Mouse (Mus musculus) spleen, adult 12 weeks (tissue): ENCODE results near the gene Zfp943.
A peak's percentile ranks its signal among the peaks of the same experiment; 100 is the strongest.
"Not testable (repeated sequence)": the region's sequence is repeated elsewhere in the genome, so short reads cannot be mapped to it uniquely, and the experiment has no call there.

Experiments
- DNase-seq: peaks from one replicate; pipeline ENCODE4 v3.0.0; 2022; ENCODE audit warnings: low spot score

Zfp943 gene

DNA sequence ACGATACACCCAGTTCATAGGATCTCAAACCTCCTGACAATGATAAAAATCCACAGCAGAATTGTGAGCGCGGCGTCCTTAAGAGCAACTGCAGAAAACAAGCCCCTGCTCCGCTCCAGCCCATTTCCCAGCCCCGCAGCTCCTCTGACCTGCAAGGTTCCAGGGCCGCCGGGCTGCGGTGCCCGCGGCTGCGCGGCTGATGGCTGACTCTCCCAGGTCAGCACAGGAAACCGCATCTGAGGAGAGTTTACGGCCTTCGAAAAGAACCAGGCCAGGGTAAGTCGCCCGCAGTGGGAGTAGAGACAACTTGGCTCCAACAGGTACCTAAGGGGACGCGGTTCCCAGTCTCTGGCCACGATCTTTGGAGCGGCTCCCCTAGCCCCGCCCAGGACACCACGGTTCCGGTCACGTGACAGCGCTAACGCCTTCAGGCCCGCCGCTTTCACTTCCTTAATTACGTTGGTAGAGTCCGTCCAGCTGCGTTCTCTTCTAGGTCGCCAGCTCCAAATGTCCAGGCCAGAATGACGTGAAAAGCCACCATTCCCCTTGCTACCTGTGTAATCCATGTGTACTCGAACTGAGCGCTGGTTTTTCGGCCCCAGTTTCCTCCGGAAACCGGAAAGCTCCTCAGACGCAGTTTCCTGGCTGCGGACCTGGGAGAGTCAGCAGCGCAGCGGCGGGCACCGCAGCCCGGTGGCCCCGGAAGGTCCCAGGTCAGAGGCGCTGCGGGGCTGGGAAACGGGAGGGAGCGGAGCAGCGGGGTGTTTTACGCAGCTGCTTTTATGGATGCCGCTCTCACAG is at the start of gene Zfp943, which contains the start of gene Zfp942:
Zfp943 (plus strand) TSS at position 446 of the 801 bp plus-strand sequence.
Zfp942 (minus strand) TSS at position 358 of the 801 bp plus-strand sequence.
- peak; percentile 37 for DNase-seq

DNA sequence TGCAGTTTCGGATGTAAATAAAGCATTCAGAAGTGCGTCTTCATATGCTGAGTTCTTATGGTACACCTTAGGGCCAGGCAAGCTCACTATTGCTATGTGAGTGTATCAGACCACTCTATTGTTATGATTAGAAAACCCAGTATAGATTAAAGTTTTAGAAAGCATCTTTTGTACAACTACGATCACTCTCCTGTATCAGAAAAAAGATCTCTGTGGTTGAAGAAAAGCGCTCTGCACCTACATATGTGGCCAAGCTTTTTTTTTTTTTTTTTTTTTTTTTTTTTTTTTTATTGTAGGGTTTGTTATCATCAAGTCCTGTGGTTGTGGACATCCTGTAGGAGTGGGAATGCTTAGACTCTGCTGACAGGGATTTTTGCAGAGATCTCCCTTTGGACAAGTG is 950 bp downstream of the Zfp943 start:
- DNase-seq: no peak

DNA sequence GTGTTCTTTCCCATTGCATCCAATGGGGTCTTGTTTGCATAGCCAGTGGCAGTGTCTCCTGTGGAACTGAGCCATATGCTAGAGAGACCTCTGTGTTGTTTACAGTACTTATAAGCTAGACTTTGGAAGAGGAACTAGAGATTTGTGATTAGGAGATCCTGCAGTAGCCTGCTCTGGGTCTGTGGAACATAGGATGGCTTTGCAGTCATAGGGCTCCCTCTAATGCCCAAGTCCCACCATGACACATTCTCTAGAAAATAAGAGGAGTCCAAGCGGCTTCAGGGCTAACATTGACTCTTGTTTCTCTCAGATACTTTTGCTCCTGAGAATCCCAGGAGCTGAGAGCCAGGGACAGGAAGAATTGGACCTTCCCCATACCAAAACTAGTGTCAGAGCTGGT is 73.2 kb downstream of the Zfp943 start:
- DNase-seq: not testable (repeated sequence)

DNA sequence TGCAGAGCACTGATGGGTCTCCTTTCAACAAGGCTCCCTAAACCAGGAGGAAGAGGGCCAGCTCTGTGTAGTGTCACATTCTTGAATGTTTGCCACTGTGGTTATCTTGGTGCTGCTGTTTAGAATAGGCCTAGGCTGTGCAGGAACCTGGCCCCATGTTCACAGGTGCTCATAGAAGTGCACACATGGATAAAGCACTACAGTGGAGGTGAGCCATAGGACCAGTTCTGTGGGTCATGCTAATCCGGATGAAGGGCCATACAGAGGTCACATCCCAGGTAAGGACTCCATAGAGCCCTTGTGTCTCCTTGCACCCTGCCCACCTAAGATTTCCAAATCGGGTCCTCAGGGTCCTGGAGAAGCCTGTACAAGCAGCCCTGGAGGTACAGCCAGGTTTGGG is 87.1 kb downstream of the Zfp943 start:
- DNase-seq: no peak

DNA sequence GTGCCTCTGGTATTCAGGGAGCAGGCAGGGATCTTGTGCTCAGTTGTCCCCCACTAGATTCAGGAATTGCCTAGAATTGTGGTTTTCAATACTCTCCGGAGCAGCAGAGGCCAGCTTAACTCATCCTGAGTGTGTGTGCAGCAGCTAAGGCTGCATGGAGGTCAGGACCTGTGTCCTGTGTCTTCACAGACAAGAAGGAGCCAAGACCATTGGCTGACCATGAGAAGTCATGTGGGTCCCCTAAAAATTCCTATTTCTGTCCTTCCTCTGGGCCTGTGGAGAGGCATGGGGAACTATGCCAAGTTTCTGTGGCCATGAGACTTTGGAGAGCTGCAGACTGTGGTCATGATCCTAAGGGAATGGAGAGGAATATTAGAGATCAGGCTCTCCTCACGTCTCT is 90.9 kb downstream of the Zfp943 start:
- no peak for DNase-seq

DNA sequence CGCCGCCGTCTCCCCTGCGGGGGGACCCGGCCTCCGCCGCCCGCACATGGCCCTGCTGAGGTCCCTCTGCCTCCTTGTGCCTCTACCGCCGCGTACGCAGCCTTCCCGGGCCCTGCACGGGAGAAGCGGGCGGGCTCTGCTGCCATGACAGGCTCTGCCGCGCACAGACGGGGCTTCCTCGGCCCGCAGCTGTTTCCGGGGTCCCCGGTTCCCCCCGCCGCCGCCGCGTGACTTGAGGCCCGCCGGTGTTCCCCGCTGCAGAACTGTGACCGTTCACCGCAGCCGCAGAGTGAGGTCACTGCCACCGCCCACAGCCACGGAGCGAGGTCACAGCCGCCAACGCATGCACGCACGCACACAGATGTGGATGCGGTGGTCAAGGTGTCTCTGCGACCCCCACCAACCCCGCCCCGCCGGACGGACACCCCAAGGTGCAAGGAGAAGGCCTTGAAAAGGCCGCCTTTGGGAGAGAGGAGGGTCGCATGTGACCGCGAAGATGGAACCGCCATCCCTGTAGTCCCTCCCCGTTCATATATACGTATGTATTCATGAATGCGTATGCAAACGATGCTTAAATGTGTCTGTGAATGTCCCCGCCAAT is 118.8 kb downstream of the Zfp943 start:
- DNase-seq: no peak

DNA sequence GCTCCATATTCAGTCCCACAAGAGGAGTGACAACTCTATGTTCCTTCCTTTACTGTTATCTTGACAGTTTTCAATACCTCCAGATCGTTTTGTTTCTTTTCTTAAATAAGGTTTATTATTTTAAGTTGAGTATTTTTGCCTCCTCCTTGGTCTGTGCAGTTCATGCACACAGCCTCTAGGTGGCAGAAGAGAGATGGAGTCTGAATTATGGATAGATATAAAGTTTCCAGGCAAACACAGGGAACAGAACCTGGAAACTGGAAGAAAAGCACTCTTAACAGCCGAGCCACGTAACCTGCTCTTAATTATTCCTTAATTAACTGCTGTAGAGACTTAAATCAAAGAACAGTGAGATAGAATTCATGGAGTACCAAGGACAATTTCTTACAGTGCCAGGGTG is 120.9 kb downstream of the Zfp943 start:
- DNase-seq: not testable (repeated sequence)

DNA sequence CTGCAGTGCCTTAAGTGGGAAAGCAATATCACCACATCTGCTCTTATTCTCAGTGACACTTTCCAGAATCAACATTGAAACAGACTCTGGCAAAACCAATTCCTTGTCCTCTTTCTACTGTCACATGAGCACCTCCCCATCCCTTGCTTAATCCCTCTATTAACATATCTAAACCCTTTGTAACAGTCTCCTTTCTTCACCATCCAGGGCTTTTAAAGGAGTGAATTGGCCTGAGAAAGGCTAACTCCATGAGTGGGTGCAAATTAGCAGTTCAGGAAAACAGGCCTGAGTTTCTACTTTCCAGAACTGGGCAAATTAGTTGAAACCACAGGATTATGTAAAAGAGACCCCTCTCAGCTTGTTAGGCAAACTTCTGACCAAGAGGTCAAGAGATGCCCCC is 156.4 kb downstream of the Zfp943 start:
- DNase-seq: no peak
